Mouse (Mus musculus) testis, adult 2 months (tissue): ENCODE data around the gene Hoxb9.

ENCODE experiments used
- CTCF ChIP-seq: fragments of 200-500 bp; IDR thresholded peaks from 2 replicates; pipeline ENCODE4 v1.5.1; 2012; ENCODE audit warnings: low read depth, mild to moderate bottlenecking, inconsistent platforms, low read length, moderate library complexity; ENCODE audit not compliant: control insufficient read depth, insufficient read depth, insufficient replicate concordance
- POLR2A ChIP-seq: fragments of 200-500 bp; IDR thresholded peaks from 2 replicates; pipeline ENCODE4 v1.6.1; 2012; ENCODE audit warnings: low read depth, mild to moderate bottlenecking, inconsistent platforms, low read length, moderate library complexity; ENCODE audit not compliant: control insufficient read depth

DNA sequence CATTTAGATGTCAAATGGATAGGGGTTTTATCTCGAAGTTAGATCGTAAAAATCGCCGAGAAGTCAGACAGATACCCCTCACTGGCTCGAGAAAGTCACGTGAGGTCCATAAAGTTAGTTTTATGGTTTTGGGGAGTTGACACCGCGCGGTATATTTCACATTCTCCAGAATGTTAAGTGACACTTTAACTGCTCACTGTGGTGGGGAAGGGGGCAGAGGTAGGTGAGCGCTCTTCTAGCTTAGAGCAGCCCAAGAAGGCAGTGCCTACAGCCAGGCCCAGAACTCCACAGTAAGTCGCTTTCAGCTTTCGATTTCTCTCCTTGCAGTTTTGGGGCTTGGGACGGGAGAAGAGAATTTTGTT lies 35.6 kb downstream of the Hoxb9 start:
- TF ChIP-seq CTCF (no peak), POLR2A (no peak)
